Mouse (Mus musculus): ENCODE data around the gene H2-D1.

DNA sequence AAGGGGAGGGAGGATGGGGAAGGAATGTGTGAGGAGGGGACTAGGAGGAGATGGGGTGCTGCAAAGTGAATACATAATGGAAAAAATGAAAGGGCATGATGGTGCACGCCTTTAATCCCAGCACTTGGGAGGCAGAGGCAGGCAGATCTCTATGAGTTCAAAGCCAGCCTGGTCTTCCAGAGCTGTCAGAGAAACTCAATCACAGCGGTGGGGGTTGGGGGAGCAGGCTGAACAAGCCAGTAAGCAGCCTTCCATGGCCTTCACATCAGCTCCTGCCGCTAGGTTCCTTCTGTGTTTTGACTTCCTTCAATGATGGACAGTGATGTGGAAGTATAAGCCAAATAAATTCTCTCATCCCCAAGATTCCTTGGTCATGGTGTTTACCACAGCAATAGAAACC is 7.2 kb upstream of the H2-D1 start:
- TF ChIP-seq CTCF (conservative IDR thresholded peaks at IDR 0.05; ENCODE audit: insufficient read depth, insufficient read length, low read depth, low read length): no peak
- no peak for TF ChIP-seq POLR2A (IDR thresholded peaks at IDR 0.05; ENCODE audit: low read depth, low read length)
